Mouse (Mus musculus) kidney, postnatal 0 days (tissue): ENCODE results near the gene Entpd8. TPM values are rescaled to one million over a fixed set of nuclear protein-coding genes. Genes with fewer than 3 reads are reported as not detected.

Experiments used
- ATAC-seq: fragments of 200-750 bp; cut with Nextera tagmentation; replicated peaks from 2 replicates; pipeline ENCODE4 v1.8.0; 2017; ENCODE audit warnings: low read depth, moderate number of reproducible peaks, moderate TSS enrichment, moderate library complexity; ENCODE audit not compliant: low FRiP score
- DNase-seq: peaks from one replicate; pipeline ENCODE4 v3.0.0-alpha.2; 2016; ENCODE audit warnings: low spot score
- H3K27ac ChIP-seq: fragments of 300-500 bp; sonication (generic); 2 replicates; pipeline ENCODE4 v1.5.1; 2014; ENCODE audit warnings: mild to moderate bottlenecking
- H3K27me3 ChIP-seq: fragments of 300-500 bp; sonication (generic); 2 replicates; pipeline ENCODE4 v1.6.1; 2014; ENCODE audit warnings: low read length, mixed read lengths; ENCODE audit not compliant: insufficient read depth
- H3K36me3 ChIP-seq: fragments of 300-500 bp; sonication (generic); 2 replicates; pipeline ENCODE4 v1.6.1; 2014; ENCODE audit warnings: low read length, mixed read lengths; ENCODE audit not compliant: insufficient read depth
- H3K4me1 ChIP-seq: fragments of 300-500 bp; sonication (generic); replicated peaks from 2 replicates; pipeline ENCODE4 v1.6.1; 2014; ENCODE audit warnings: antibody characterized with exemption, low read length, mixed read lengths; ENCODE audit not compliant: insufficient read depth
- H3K4me2 ChIP-seq: fragments of 300-500 bp; sonication (generic); 2 replicates; pipeline ENCODE4 v1.6.1; 2014; ENCODE audit warnings: mild to moderate bottlenecking, low read length, moderate library complexity, mixed read lengths
- H3K4me3 ChIP-seq: fragments of 300-500 bp; sonication (generic); replicated peaks from 2 replicates; pipeline ENCODE4 v1.5.1; 2014; ENCODE audit warnings: low read depth, low read length
- H3K9ac ChIP-seq: fragments of 300-500 bp; sonication (generic); 2 replicates; pipeline ENCODE4 v1.6.1; 2014; ENCODE audit warnings: low read depth, low read length
- H3K9me3 ChIP-seq: fragments of 300-500 bp; sonication (generic); replicated peaks from 2 replicates; pipeline ENCODE4 v1.6.1; 2016; ENCODE audit warnings: low read length, inconsistent platforms, mixed read lengths
- CTCF ChIP-seq: IDR thresholded peaks from 2 replicates; pipeline ENCODE4 v1.5.1; 2016; ENCODE audit warnings: antibody characterized with exemption, low read depth, mild to moderate bottlenecking, moderate library complexity
- WGBS: fragments of 180-500 bp; shearing (Covaris S2); extraction: QIAGEN DNeasy Blood & Tissue Kit; methylation state at CpG from one replicate; pipeline ENCODE4 v1.1.7; 2014; 5-methylcytosine and 5-hydroxymethylcytosine counted together
- polyA plus RNA-seq: library from polyadenylated mRNA; unstranded; fragments of >200 nt; fragmentation: Nextera tagmentation; extraction: Ambion mirVana; gene quantifications from 2 replicates; pipeline ENCODE4 v1.2.1, GENCODE M21; 2015

Entpd8 gene
- polyA plus RNA-seq, 1 experiment from 2014 or later: 6.2 TPM

GRCm38 (mm10) chr2:25114308-25114707 lies 34.2 kb downstream of the Entpd8 start:
- Histone ChIP-seq H3K9ac (no peak overlapping the region), H3K4me3 (no peak overlapping the region), H3K27ac (no peak overlapping the region), H3K36me3 (no peaks in the 10 kb centered on the region), H3K4me1 (no peaks in the 10 kb centered on the region), H3K27me3 (no peaks in the 10 kb centered on the region), H3K4me2 (no peak overlapping the region), H3K9me3 (no peaks in the 10 kb centered on the region)
- no peak for ATAC-seq
- no peak for TF ChIP-seq CTCF
- DNase-seq: no peak
- WGBS: 82% methylated on average over 2 of the region's 2 CpGs

- H3K27me3 ChIP-seq: no peaks in the 10 kb centered on the region
- no peak overlapping the region for H3K4me3 ChIP-seq
- DNase-seq: no peak
- no peak overlapping the region for H3K4me2 ChIP-seq
- no peaks in the 10 kb centered on the region for H3K4me1 ChIP-seq
- no peak overlapping the region for H3K9ac ChIP-seq
- no peak overlapping the region for H3K27ac ChIP-seq
- no peak for ATAC-seq
- 56% methylated on average over 2 of the region's 2 CpGs for WGBS
- no peak for TF ChIP-seq CTCF
- H3K9me3 ChIP-seq: no peaks in the 10 kb centered on the region
- no peaks in the 10 kb centered on the region for H3K36me3 ChIP-seq
Measured at GRCm38 (mm10) chr2:25115442-25115841, 35.3 kb downstream of the Entpd8 start.

GRCm38 (mm10) chr2:25120963-25121362 lies 40.9 kb downstream of the Entpd8 start:
- H3K4me2 ChIP-seq: no peak overlapping the region
- H3K27ac ChIP-seq: no peak overlapping the region
- no peak overlapping the region for H3K9ac ChIP-seq
- TF ChIP-seq CTCF: no peak
- no peak for DNase-seq
- WGBS: 78% methylated on average over 7 of the region's 7 CpGs
- no peaks in the 10 kb centered on the region for H3K36me3 ChIP-seq
- no peak overlapping the region for H3K4me3 ChIP-seq
- H3K9me3 ChIP-seq: no peaks in the 10 kb centered on the region
- ATAC-seq: no peak
- 0 out of 2 replicates have a peak, but pooled peaks cover 3% of the 10 kb centered on the region for H3K4me1 ChIP-seq
- H3K27me3 ChIP-seq: no peaks in the 10 kb centered on the region

GRCm38 (mm10) chr2:25122666-25123065 lies 42.6 kb downstream of the Entpd8 start:
- DNase-seq (no peak), ATAC-seq (no peak)
- TF ChIP-seq CTCF: no peak
- Histone ChIP-seq H3K4me2 (no peak overlapping the region), H3K4me1 (0 out of 2 replicates have a peak, but pooled peaks cover 5% of the 10 kb centered on the region), H3K9me3 (no peaks in the 10 kb centered on the region), H3K27me3 (no peaks in the 10 kb centered on the region), H3K9ac (no peak overlapping the region), H3K4me3 (no peak overlapping the region), H3K36me3 (no peaks in the 10 kb centered on the region), H3K27ac (no peak overlapping the region)
- WGBS: 48% methylated on average over 2 of the region's 2 CpGs

- Histone ChIP-seq H3K27me3 (no peaks in the 10 kb centered on the region), H3K4me1 (0 out of 2 replicates have a peak, but pooled peaks cover 5% of the 10 kb centered on the region), H3K9ac (no peak overlapping the region), H3K27ac (no peak overlapping the region), H3K36me3 (no peaks in the 10 kb centered on the region), H3K4me2 (no peak overlapping the region), H3K9me3 (no peaks in the 10 kb centered on the region), H3K4me3 (no peak overlapping the region)
- TF ChIP-seq CTCF: no peak
- WGBS: 83% methylated on average over 5 of the region's 5 CpGs
- DNase-seq: no peak
- ATAC-seq: no peak
Measured at GRCm38 (mm10) chr2:25123527-25123926, 43.4 kb downstream of the Entpd8 start.

- Histone ChIP-seq H3K4me3 (no peak overlapping the region), H3K4me1 (0 out of 2 replicates have a peak, but pooled peaks cover 5% of the 10 kb centered on the region), H3K4me2 (no peak overlapping the region), H3K9ac (no peak overlapping the region), H3K27me3 (no peaks in the 10 kb centered on the region), H3K36me3 (no peaks in the 10 kb centered on the region), H3K9me3 (no peaks in the 10 kb centered on the region), H3K27ac (no peak overlapping the region)
- ATAC-seq: no peak
- no peak for TF ChIP-seq CTCF
- DNase-seq: no peak
- WGBS: 47% methylated on average over 3 of the region's 3 CpGs
Measured at GRCm38 (mm10) chr2:25124411-25124810, 44.3 kb downstream of the Entpd8 start.

- DNase-seq (no peak), ATAC-seq (no peak)
- Histone ChIP-seq H3K4me3 (no peak overlapping the region), H3K36me3 (no peaks in the 10 kb centered on the region), H3K9ac (no peak overlapping the region), H3K27me3 (no peaks in the 10 kb centered on the region), H3K4me2 (no peak overlapping the region), H3K9me3 (no peaks in the 10 kb centered on the region), H3K4me1 (0 out of 2 replicates have a peak, but pooled peaks cover 5% of the 10 kb centered on the region), H3K27ac (no peak overlapping the region)
- no peak for TF ChIP-seq CTCF
- WGBS: 92% methylated on average over 6 of the region's 6 CpGs
Measured at GRCm38 (mm10) chr2:25125146-25125545, 45.0 kb downstream of the Entpd8 start.
